Mouse (Mus musculus) midbrain, postnatal 0 days (tissue): ENCODE data around the gene Lrrc57. TPM values are rescaled to one million over a fixed set of nuclear protein-coding genes. Genes with fewer than 3 reads are reported as not detected.
"Not testable (repeated sequence)": the region's sequence is repeated elsewhere in the genome, so short reads cannot be mapped to it uniquely, and the experiment has no call there.

Experiments
- ATAC-seq: fragments of 200-750 bp; cut with Nextera tagmentation; 2 replicates; pipeline ENCODE4 v1.8.0; 2017; ENCODE audit warnings: moderate number of reproducible peaks, mild to moderate bottlenecking, moderate TSS enrichment, moderate library complexity; ENCODE audit not compliant: low FRiP score
- DNase-seq: peaks from one replicate; pipeline ENCODE4 v3.0.0-alpha.2; 2015; ENCODE audit warnings: low spot score
- H3K27ac ChIP-seq: fragments of 300-500 bp; sonication (generic); 2 replicates; pipeline ENCODE4 v1.5.1; 2014; ENCODE audit warnings: low read depth, mild to moderate bottlenecking, low read length, mixed read lengths
- H3K27me3 ChIP-seq: fragments of 300-500 bp; sonication (generic); 2 replicates; pipeline ENCODE4 v1.6.1; 2014; ENCODE audit warnings: low read length, control low read depth, mixed read lengths; ENCODE audit not compliant: insufficient read depth
- H3K36me3 ChIP-seq: fragments of 300-500 bp; sonication (generic); 2 replicates; pipeline ENCODE4 v1.6.1; 2014; ENCODE audit warnings: low read length, control low read depth, mixed read lengths; ENCODE audit not compliant: insufficient read depth
- H3K4me1 ChIP-seq: fragments of 300-500 bp; sonication (generic); 2 replicates; pipeline ENCODE4 v1.6.1; 2014; ENCODE audit warnings: mild to moderate bottlenecking, control low read depth, antibody characterized with exemption, low read length, mixed read lengths; ENCODE audit not compliant: insufficient read depth
- H3K4me2 ChIP-seq: fragments of 300-500 bp; sonication (generic); 2 replicates; pipeline ENCODE4 v1.6.1; 2014; ENCODE audit warnings: low read depth, mild to moderate bottlenecking, low read length, mixed read lengths; ENCODE audit not compliant: poor library complexity, severe bottlenecking
- H3K4me3 ChIP-seq: fragments of 300-500 bp; sonication (generic); 2 replicates; pipeline ENCODE4 v1.5.1; 2014; ENCODE audit warnings: low read depth, mild to moderate bottlenecking, low read length, moderate library complexity
- H3K9ac ChIP-seq: fragments of 300-500 bp; sonication (generic); replicated peaks from 2 replicates; pipeline ENCODE4 v1.6.1; 2014; ENCODE audit warnings: mild to moderate bottlenecking, low read length, moderate library complexity, mixed read lengths; ENCODE audit not compliant: poor library complexity, severe bottlenecking
- H3K9me3 ChIP-seq: fragments of 300-500 bp; sonication (generic); 2 replicates; pipeline ENCODE4 v1.6.1; 2016; ENCODE audit warnings: low read length, control low read depth
- CTCF ChIP-seq: IDR thresholded peaks from 2 replicates; pipeline ENCODE4 v1.5.1; 2016; ENCODE audit warnings: antibody characterized with exemption, mild to moderate bottlenecking
- WGBS: fragments of 180-500 bp; shearing (Covaris S2); extraction: QIAGEN DNeasy Blood & Tissue Kit; methylation state at CpG from one replicate; pipeline ENCODE4 v1.1.7; 2014; 5-methylcytosine and 5-hydroxymethylcytosine counted together
- polyA plus RNA-seq: library from polyadenylated mRNA; unstranded; fragments of >200 nt; fragmentation: Nextera tagmentation; extraction: Ambion mirVana; gene quantifications from 2 replicates; pipeline ENCODE4 v1.2.1, GENCODE M21; 2015
- total RNA-seq: library from RNA; depleted of rRNA; stranded (reverse); fragments of >200 nt; gene quantifications from 2 replicates; pipeline ENCODE4 v1.2.3, GENCODE M21; 2014

Gene Lrrc57
- total and polyA plus RNA-seq, 2 experiments from 2014 or later: 22.7 to 44.9 TPM

- WGBS: 90% methylated on average over 5 of the region's 5 CpGs
- Histone ChIP-seq H3K4me1 (no peaks in the 10 kb centered on the region), H3K4me2 (no peak overlapping the region), H3K36me3 (peaks cover 9% of the 10 kb centered on the region), H3K9me3 (no peaks in the 10 kb centered on the region), H3K27ac (no peak overlapping the region), H3K27me3 (no peaks in the 10 kb centered on the region), H3K4me3 (no peak overlapping the region), H3K9ac (no peak overlapping the region)
- no peak for TF ChIP-seq CTCF
- ATAC-seq (no peak), DNase-seq (no peak)
Observed at GRCm38 (mm10) chr2:120589759-120590158, 19.6 kb downstream of the Lrrc57 start.

- Histone ChIP-seq H3K27ac (no peak overlapping the region), H3K36me3 (no peaks in the 10 kb centered on the region), H3K9me3 (no peaks in the 10 kb centered on the region), H3K27me3 (no peaks in the 10 kb centered on the region), H3K4me3 (no peak overlapping the region), H3K9ac (no peak overlapping the region), H3K4me1 (no peaks in the 10 kb centered on the region), H3K4me2 (no peak overlapping the region)
- no peak for TF ChIP-seq CTCF
- DNase-seq: no peak
- ATAC-seq: no peak
- WGBS: 88% methylated on average over 5 of the region's 5 CpGs
Observed at GRCm38 (mm10) chr2:120578286-120578685, 31.0 kb downstream of the Lrrc57 start.

GRCm38 (mm10) chr2:120577799-120578198, 31.5 kb downstream of the Lrrc57 start:
- Histone ChIP-seq H3K4me1 (no peaks in the 10 kb centered on the region), H3K9ac (no peak overlapping the region), H3K4me3 (no peak overlapping the region), H3K27me3 (no peaks in the 10 kb centered on the region), H3K9me3 (no peaks in the 10 kb centered on the region), H3K27ac (no peak overlapping the region), H3K4me2 (no peak overlapping the region), H3K36me3 (no peaks in the 10 kb centered on the region)
- TF ChIP-seq CTCF: no peak
- DNase-seq (no peak), ATAC-seq (no peak)
- 93% methylated on average over 4 of the region's 4 CpGs for WGBS

GRCm38 (mm10) chr2:120575978-120576377, 33.3 kb downstream of the Lrrc57 start:
- DNase-seq (no peak), ATAC-seq (no peak)
- TF ChIP-seq CTCF: no peak
- no peak overlapping the region for H3K4me2 ChIP-seq
- H3K27me3 ChIP-seq: no peaks in the 10 kb centered on the region
- no peaks in the 10 kb centered on the region for H3K36me3 ChIP-seq
- no peaks in the 10 kb centered on the region for H3K4me1 ChIP-seq
- H3K9me3 ChIP-seq: no peaks in the 10 kb centered on the region
- H3K9ac ChIP-seq: no peak overlapping the region
- no peak overlapping the region for H3K4me3 ChIP-seq
- 88% methylated on average over 2 of the region's 2 CpGs for WGBS
- H3K27ac ChIP-seq: no peak overlapping the region

GRCm38 (mm10) chr2:120575121-120575520, 34.2 kb downstream of the Lrrc57 start:
- Histone ChIP-seq H3K27me3 (no peaks in the 10 kb centered on the region), H3K4me2 (no peak overlapping the region), H3K4me1 (no peaks in the 10 kb centered on the region), H3K4me3 (no peak overlapping the region), H3K9me3 (no peaks in the 10 kb centered on the region), H3K9ac (no peak overlapping the region), H3K36me3 (no peaks in the 10 kb centered on the region), H3K27ac (no peak overlapping the region)
- DNase-seq: no peak
- TF ChIP-seq CTCF: no peak
- 91% methylated on average over 3 of the region's 3 CpGs for WGBS
- ATAC-seq: no peak

GRCm38 (mm10) chr2:120572161-120572560, 37.2 kb downstream of the Lrrc57 start:
- H3K36me3 ChIP-seq, H3K9me3 ChIP-seq, H3K9ac ChIP-seq, DNase-seq, H3K27me3 ChIP-seq, H3K4me3 ChIP-seq, ATAC-seq, H3K4me1 ChIP-seq, H3K27ac ChIP-seq, H3K4me2 ChIP-seq: not testable (repeated sequence)
- WGBS: 99% methylated on average over 3 of the region's 3 CpGs
